Mouse (Mus musculus) midbrain, embryonic 11.5 days (tissue): ENCODE measurements at regions not wholly inside any gene's neighbourhood (a gene's known extent, or its start where the extent isn't known, plus 50 kb on each side); places are given as distances from the start of the nearest gene placed in this dataset.

Source experiments
- ATAC-seq: fragments of 200-750 bp; cut with Nextera tagmentation; 2 replicates; pipeline ENCODE4 v1.8.0; 2017; ENCODE audit warnings: moderate TSS enrichment, moderate library complexity; ENCODE audit not compliant: low FRiP score
- DNase-seq: peaks from one replicate; pipeline ENCODE4 v3.0.0; 2015; ENCODE audit warnings: low spot score; ENCODE audit errors: missing footprints
- H3K27ac ChIP-seq: fragments of 300-500 bp; sonication (generic); 2 replicates; pipeline ENCODE4 v1.5.1; 2014; ENCODE audit warnings: low read depth, low read length
- H3K27me3 ChIP-seq: fragments of 300-500 bp; sonication (generic); 2 replicates; pipeline ENCODE4 v1.6.1; 2014; ENCODE audit warnings: mild to moderate bottlenecking, low read length, moderate library complexity, mixed read lengths; ENCODE audit not compliant: control insufficient read depth, insufficient read depth
- H3K36me3 ChIP-seq: fragments of 300-500 bp; sonication (generic); 2 replicates; pipeline ENCODE4 v1.6.1; 2014; ENCODE audit warnings: mild to moderate bottlenecking, low read length, moderate library complexity, mixed read lengths; ENCODE audit not compliant: control insufficient read depth, insufficient read depth
- H3K4me1 ChIP-seq: fragments of 300-500 bp; sonication (generic); 2 replicates; pipeline ENCODE4 v1.6.1; 2014; ENCODE audit warnings: low read length; ENCODE audit not compliant: control insufficient read depth, insufficient read depth
- H3K4me2 ChIP-seq: fragments of 300-500 bp; sonication (generic); 2 replicates; pipeline ENCODE4 v1.6.1; 2014; ENCODE audit warnings: mild to moderate bottlenecking, moderate library complexity
- H3K4me3 ChIP-seq: fragments of 300-500 bp; sonication (generic); 2 replicates; pipeline ENCODE4 v1.5.1; 2014; ENCODE audit warnings: low read depth, low read length
- H3K9ac ChIP-seq: fragments of 300-500 bp; sonication (generic); 2 replicates; pipeline ENCODE4 v1.6.1; 2014; ENCODE audit warnings: low read length
- H3K9me3 ChIP-seq: fragments of 300-500 bp; sonication (generic); 2 replicates; pipeline ENCODE4 v1.6.1; 2016; ENCODE audit warnings: low read length; ENCODE audit not compliant: control insufficient read depth
- WGBS: fragments of 180-500 bp; shearing (Covaris S2); extraction: QIAGEN DNeasy Blood & Tissue Kit; methylation state at CpG from one replicate; pipeline ENCODE4 v1.1.7; 2014; 5-methylcytosine and 5-hydroxymethylcytosine counted together

GRCm38 (mm10) chr13:44473200-44473599 lies 256.1 kb upstream of the Jarid2 start:
- peaks cover 14% of the 10 kb centered on the region for H3K4me1 ChIP-seq
- ATAC-seq (peak; percentile 87), DNase-seq (peak; percentile 94)
- peak overlapping the region; percentile 44 for H3K9ac ChIP-seq
- no peaks in the 10 kb centered on the region for H3K36me3 ChIP-seq
- peak overlapping the region; percentile 14; the same call in 1 of the 2 replicates for H3K4me2 ChIP-seq
- no peaks in the 10 kb centered on the region for H3K9me3 ChIP-seq
- peak overlapping the region; percentile 33 for H3K27ac ChIP-seq
- H3K27me3 ChIP-seq = no peaks in the 10 kb centered on the region
- 7% methylated on average over 6 of the region's 6 CpGs for WGBS
- H3K4me3 ChIP-seq = no peak overlapping the region

GRCm38 (mm10) chr13:44476901-44477300 lies 252.4 kb upstream of the Jarid2 start:
- H3K36me3 ChIP-seq = no peaks in the 10 kb centered on the region
- DNase-seq (no peak), ATAC-seq (no peak)
- H3K27ac ChIP-seq = no peak overlapping the region
- no peaks in the 10 kb centered on the region for H3K9me3 ChIP-seq
- H3K27me3 ChIP-seq = no peaks in the 10 kb centered on the region
- no peak overlapping the region for H3K4me2 ChIP-seq
- WGBS = 64% methylated on average over 8 of the region's 8 CpGs
- H3K9ac ChIP-seq = no peak overlapping the region
- H3K4me1 ChIP-seq = peaks cover 14% of the 10 kb centered on the region
- no peak overlapping the region for H3K4me3 ChIP-seq

GRCm38 (mm10) chr13:44480128-44480527 lies 249.1 kb upstream of the Jarid2 start:
- no peak overlapping the region for H3K4me3 ChIP-seq
- no peak for ATAC-seq
- 90% methylated on average over 7 of the region's 7 CpGs for WGBS
- no peak overlapping the region for H3K4me2 ChIP-seq
- no peak overlapping the region for H3K9ac ChIP-seq
- no peaks in the 10 kb centered on the region for H3K27me3 ChIP-seq
- no peaks in the 10 kb centered on the region for H3K9me3 ChIP-seq
- no peaks in the 10 kb centered on the region for H3K36me3 ChIP-seq
- H3K4me1 ChIP-seq = no peaks in the 10 kb centered on the region
- H3K27ac ChIP-seq = no peak overlapping the region
- DNase-seq = no peak

- no peaks in the 10 kb centered on the region for H3K27me3 ChIP-seq
- WGBS = 88% methylated on average over 7 of the region's 7 CpGs
- DNase-seq (no peak), ATAC-seq (no peak)
- H3K4me2 ChIP-seq = no peak overlapping the region
- H3K9ac ChIP-seq = no peak overlapping the region
- H3K9me3 ChIP-seq = no peaks in the 10 kb centered on the region
- no peak overlapping the region for H3K27ac ChIP-seq
- H3K4me3 ChIP-seq = no peak overlapping the region
- H3K4me1 ChIP-seq = no peaks in the 10 kb centered on the region
- H3K36me3 ChIP-seq = no peaks in the 10 kb centered on the region
Measured at GRCm38 (mm10) chr13:44482661-44483060, 246.6 kb upstream of the Jarid2 start.

- Histone ChIP-seq H3K36me3 (no peaks in the 10 kb centered on the region), H3K27ac (no peak overlapping the region), H3K4me1 (no peaks in the 10 kb centered on the region), H3K4me2 (no peak overlapping the region), H3K27me3 (no peaks in the 10 kb centered on the region), H3K9ac (no peak overlapping the region), H3K4me3 (no peak overlapping the region), H3K9me3 (no peaks in the 10 kb centered on the region)
- WGBS = 84% methylated on average over 14 of the region's 14 CpGs
- ATAC-seq (no peak), DNase-seq (no peak)
Measured at GRCm38 (mm10) chr13:44484582-44485329, 244.5 kb upstream of the Jarid2 start.

- no peak for DNase-seq
- no peak overlapping the region for H3K4me3 ChIP-seq
Measured at GRCm38 (mm10) chr13:44490935-44491465, 238.3 kb upstream of the Jarid2 start.

GRCm38 (mm10) chr13:44493884-44494283 lies 235.4 kb upstream of the Jarid2 start:
- no peak overlapping the region for H3K27ac ChIP-seq

More at GRCm38 (mm10) chr13:44490935-44491465, 238.3 kb upstream of the Jarid2 start:
- Histone ChIP-seq H3K36me3 (no peaks in the 10 kb centered on the region), H3K27me3 (no peaks in the 10 kb centered on the region), H3K9ac (no peak overlapping the region), H3K4me1 (peaks cover 3% of the 10 kb centered on the region), H3K4me2 (no peak overlapping the region), H3K27ac (no peak overlapping the region), H3K9me3 (no peaks in the 10 kb centered on the region)
- 82% methylated on average over 4 of the region's 4 CpGs for WGBS
- no peak for ATAC-seq

GRCm38 (mm10) chr13:44495450-44495849 lies 233.8 kb upstream of the Jarid2 start:
- no peak overlapping the region for H3K9ac ChIP-seq
- ATAC-seq (no peak), DNase-seq (no peak)
- WGBS = 79% methylated on average over 10 of the region's 10 CpGs
- peaks cover 3% of the 10 kb centered on the region for H3K4me1 ChIP-seq
- H3K27ac ChIP-seq = no peak overlapping the region
- H3K9me3 ChIP-seq = no peaks in the 10 kb centered on the region
- H3K4me3 ChIP-seq = no peak overlapping the region
- no peaks in the 10 kb centered on the region for H3K36me3 ChIP-seq
- no peak overlapping the region for H3K4me2 ChIP-seq
- no peaks in the 10 kb centered on the region for H3K27me3 ChIP-seq

More at GRCm38 (mm10) chr13:44493884-44494283, 235.4 kb upstream of the Jarid2 start:
- 80% methylated on average over 3 of the region's 3 CpGs for WGBS
- Histone ChIP-seq H3K9ac (no peak overlapping the region), H3K9me3 (no peaks in the 10 kb centered on the region), H3K4me2 (no peak overlapping the region), H3K4me3 (no peak overlapping the region), H3K36me3 (no peaks in the 10 kb centered on the region), H3K27me3 (no peaks in the 10 kb centered on the region), H3K4me1 (peaks cover 3% of the 10 kb centered on the region)
- ATAC-seq = no peak
- DNase-seq = no peak

- Histone ChIP-seq H3K36me3 (no peaks in the 10 kb centered on the region), H3K4me2 (no peak overlapping the region), H3K4me1 (peaks cover 4% of the 10 kb centered on the region), H3K27ac (no peak overlapping the region), H3K9me3 (no peaks in the 10 kb centered on the region), H3K27me3 (no peaks in the 10 kb centered on the region), H3K9ac (no peak overlapping the region), H3K4me3 (no peak overlapping the region)
- 81% methylated on average over 9 of the region's 9 CpGs for WGBS
- DNase-seq (no peak), ATAC-seq (no peak)
Measured at GRCm38 (mm10) chr13:44496596-44496995, 232.7 kb upstream of the Jarid2 start.
